Mouse (Mus musculus) fat pad, adult 2 months (tissue): ENCODE data around the gene Flrt3.

Source experiments
- DNase-seq: peaks from one replicate; pipeline ENCODE4 v3.0.0-alpha.2; 2011; ENCODE audit warnings: low read depth, low spot score; ENCODE audit errors: extremely low read depth

Gene Flrt3

GRCm38 (mm10) chr2:140670963-140671702 lies at the start of gene Flrt3:
Flrt3 (minus strand) TSS chr2:140671469.
- peak; percentile 31 for DNase-seq

GRCm38 (mm10) chr2:140717407-140717806 lies 46.1 kb upstream of the Flrt3 start:
- no peak for DNase-seq

- DNase-seq: no peak
These were observed 44.6 kb upstream of the Flrt3 start for GRCm38 (mm10) chr2:140715822-140716221.

- DNase-seq: no peak
These were observed 36.3 kb upstream of the Flrt3 start for GRCm38 (mm10) chr2:140707550-140707949.

GRCm38 (mm10) chr2:140705278-140705677 lies 34.0 kb upstream of the Flrt3 start:
- no peak for DNase-seq

- no peak for DNase-seq
These were observed 32.9 kb upstream of the Flrt3 start for GRCm38 (mm10) chr2:140704146-140704545.

- no peak for DNase-seq
These were observed 32.1 kb upstream of the Flrt3 start for GRCm38 (mm10) chr2:140703377-140703776.

- DNase-seq: no peak
These were observed 27.3 kb upstream of the Flrt3 start for GRCm38 (mm10) chr2:140698585-140698984.

GRCm38 (mm10) chr2:140693845-140694244 lies 22.6 kb upstream of the Flrt3 start:
- DNase-seq: peak; percentile 40

GRCm38 (mm10) chr2:140692461-140692860 lies 21.2 kb upstream of the Flrt3 start:
- no peak for DNase-seq

- no peak for DNase-seq
These were observed 20.1 kb upstream of the Flrt3 start for GRCm38 (mm10) chr2:140691403-140691802.

GRCm38 (mm10) chr2:140690906-140691305 lies 19.6 kb upstream of the Flrt3 start:
- no peak for DNase-seq

- DNase-seq: no peak
These were observed 5.5 kb upstream of the Flrt3 start for GRCm38 (mm10) chr2:140676728-140677127.

GRCm38 (mm10) chr2:140673466-140673865 lies 2.2 kb upstream of the Flrt3 start:
- DNase-seq: no peak

GRCm38 (mm10) chr2:140670457-140670856 lies 812 bp downstream of the Flrt3 start:
- no peak for DNase-seq

- DNase-seq: no peak
These were observed 1.5 kb downstream of the Flrt3 start for GRCm38 (mm10) chr2:140669786-140670185.

- DNase-seq: no peak
These were observed 2.2 kb downstream of the Flrt3 start for GRCm38 (mm10) chr2:140669081-140669480.

GRCm38 (mm10) chr2:140668311-140668710 lies 3.0 kb downstream of the Flrt3 start:
- DNase-seq: no peak

GRCm38 (mm10) chr2:140667261-140668047 lies 3.8 kb downstream of the Flrt3 start:
- DNase-seq: no peak

GRCm38 (mm10) chr2:140666846-140667245 lies 4.4 kb downstream of the Flrt3 start:
- DNase-seq: no peak

GRCm38 (mm10) chr2:140664381-140664780 lies 6.9 kb downstream of the Flrt3 start:
- DNase-seq: no peak

GRCm38 (mm10) chr2:140662673-140663072 lies 8.6 kb downstream of the Flrt3 start:
- no peak for DNase-seq
